Mouse (Mus musculus): ENCODE data around the gene Lingo2.

DNA sequence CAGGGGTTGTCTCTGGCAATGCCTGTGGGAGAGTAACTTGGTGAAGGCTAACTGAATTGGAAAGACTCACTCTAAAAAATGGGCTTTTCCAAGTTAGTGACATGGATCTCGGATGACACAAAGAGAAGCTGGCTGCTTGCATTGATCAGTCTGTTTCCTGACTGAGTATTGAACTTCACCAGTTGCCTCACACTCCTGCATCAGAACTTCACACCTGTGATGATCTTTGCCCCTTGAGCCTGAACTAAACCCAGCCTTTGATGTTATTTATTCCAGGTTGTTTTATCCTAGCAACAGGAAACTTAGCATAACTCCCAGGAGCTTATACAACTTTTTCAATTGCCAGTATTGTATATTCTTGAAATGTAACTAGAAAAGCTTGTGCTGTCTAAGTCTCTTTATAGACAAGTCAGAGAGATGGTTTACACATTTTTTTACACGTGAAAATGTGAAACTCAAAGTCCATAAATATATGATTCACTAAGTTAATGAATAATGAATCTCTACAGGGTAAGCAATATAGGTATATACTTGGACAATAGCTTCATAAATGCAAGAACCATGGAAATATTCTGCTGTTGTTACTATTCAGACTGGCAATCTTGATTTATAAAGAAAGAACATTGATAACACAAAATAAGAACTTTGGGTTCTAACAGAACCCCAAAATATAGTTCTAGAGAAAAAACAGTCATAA lies 410.7 kb downstream of the Lingo2 start:
- TF ChIP-seq POLR2A (IDR thresholded peaks at IDR 0.05; ENCODE audit: borderline replicate concordance, extremely low read depth, insufficient read depth, insufficient read length, poor library complexity, severe bottlenecking) (no peak), CTCF (IDR thresholded peaks at IDR 0.05; ENCODE audit: borderline replicate concordance, extremely low read depth, insufficient read depth, insufficient read length) (no peak)
